Mouse (Mus musculus) stomach, embryonic 15.5 days (tissue): ENCODE results near the gene Gm12394. TPM values are rescaled to one million over a fixed set of nuclear protein-coding genes. Genes with fewer than 3 reads are reported as not detected.
"Not testable (repeated sequence)": the region's sequence is repeated elsewhere in the genome, so short reads cannot be mapped to it uniquely, and the experiment has no call there.

Experiments used
- ATAC-seq: fragments of 200-750 bp; cut with Nextera tagmentation; 2 replicates; pipeline ENCODE4 v1.8.0; 2017; ENCODE audit warnings: low read depth, moderate number of reproducible peaks, moderate TSS enrichment; ENCODE audit not compliant: insufficient read depth, low FRiP score
- H3K27ac ChIP-seq: fragments of 300-500 bp; sonication (generic); 2 replicates; pipeline ENCODE4 v1.5.1; 2015; ENCODE audit warnings: mild to moderate bottlenecking, inconsistent platforms
- H3K27me3 ChIP-seq: fragments of 300-500 bp; sonication (generic); replicated peaks from 2 replicates; pipeline ENCODE4 v1.6.1; 2015; ENCODE audit warnings: inconsistent platforms
- H3K36me3 ChIP-seq: fragments of 300-500 bp; sonication (generic); 2 replicates; pipeline ENCODE4 v1.6.1; 2015; ENCODE audit warnings: inconsistent platforms
- H3K4me1 ChIP-seq: fragments of 300-500 bp; sonication (generic); 2 replicates; pipeline ENCODE4 v1.6.1; 2015; ENCODE audit warnings: inconsistent platforms
- H3K4me2 ChIP-seq: fragments of 300-500 bp; sonication (generic); 2 replicates; pipeline ENCODE4 v1.6.1; 2015; ENCODE audit warnings: mild to moderate bottlenecking, inconsistent platforms
- H3K4me3 ChIP-seq: fragments of 300-500 bp; sonication (generic); replicated peaks from 2 replicates; pipeline ENCODE4 v1.5.1; 2015; ENCODE audit warnings: inconsistent platforms
- H3K9ac ChIP-seq: fragments of 300-500 bp; sonication (generic); 2 replicates; pipeline ENCODE4 v1.6.1; 2015; ENCODE audit warnings: inconsistent platforms
- H3K9me3 ChIP-seq: fragments of 300-500 bp; sonication (generic); 2 replicates; pipeline ENCODE4 v1.6.1; 2016; ENCODE audit warnings: inconsistent platforms
- WGBS: fragments of 180-500 bp; shearing (Covaris S2); methylation state at CpG from one replicate; pipeline ENCODE4 v1.1.7; 2015; 5-methylcytosine and 5-hydroxymethylcytosine counted together
- polyA plus RNA-seq: library from polyadenylated mRNA; unstranded; fragments of >200 nt; fragmentation: Nextera tagmentation; extraction: Ambion mirVana; gene quantifications from 2 replicates; pipeline ENCODE4 v1.2.1, GENCODE M21; 2015

Gm12394 gene
- polyA plus RNA-seq, result 0.12 TPM in 1 of 2 replicates, not detected in the other

- H3K27ac ChIP-seq, H3K9me3 ChIP-seq, ATAC-seq, H3K27me3 ChIP-seq, H3K9ac ChIP-seq, H3K4me2 ChIP-seq, H3K4me1 ChIP-seq, H3K4me3 ChIP-seq, H3K36me3 ChIP-seq: not testable (repeated sequence)
- WGBS, result 72% methylated on average over 1 of the region's 1 CpGs
Measured at GRCm38 (mm10) chr4:42856671-42857070, at the start of gene Gm12394. Gene Gm12394 (minus strand): TSS chr4:42856771.

- ATAC-seq, result no peak
- H3K4me1 ChIP-seq, result no peaks in the 10 kb centered on the region
- H3K4me3 ChIP-seq, result no peak overlapping the region
- H3K9ac ChIP-seq, result no peak overlapping the region
- no peaks in the 10 kb centered on the region for H3K36me3 ChIP-seq
- WGBS, result 80% methylated on average over 6 of the region's 6 CpGs
- H3K9me3 ChIP-seq, result no peaks in the 10 kb centered on the region
- no peak overlapping the region for H3K4me2 ChIP-seq
- no peak overlapping the region for H3K27ac ChIP-seq
- H3K27me3 ChIP-seq, result 0 out of 2 replicates have a peak, but pooled peaks cover 3% of the 10 kb centered on the region
Measured at GRCm38 (mm10) chr4:42904966-42905365, 48.4 kb upstream of the Gm12394 start.

- H3K27me3 ChIP-seq, result 0 out of 2 replicates have a peak, but pooled peaks cover 3% of the 10 kb centered on the region
- WGBS, result 88% methylated on average over 3 of the region's 3 CpGs
- H3K36me3 ChIP-seq, result no peaks in the 10 kb centered on the region
- no peaks in the 10 kb centered on the region for H3K9me3 ChIP-seq
- no peak overlapping the region for H3K4me2 ChIP-seq
- no peak for ATAC-seq
- H3K27ac ChIP-seq, result no peak overlapping the region
- no peak overlapping the region for H3K4me3 ChIP-seq
- no peak overlapping the region for H3K9ac ChIP-seq
- H3K4me1 ChIP-seq, result no peaks in the 10 kb centered on the region
Measured at GRCm38 (mm10) chr4:42904523-42904922, 48.0 kb upstream of the Gm12394 start.

- Histone ChIP-seq H3K9ac (no peak overlapping the region), H3K4me1 (no peaks in the 10 kb centered on the region), H3K27ac (no peak overlapping the region), H3K4me3 (no peak overlapping the region), H3K36me3 (no peaks in the 10 kb centered on the region), H3K9me3 (no peaks in the 10 kb centered on the region), H3K4me2 (no peak overlapping the region), H3K27me3 (0 out of 2 replicates have a peak, but pooled peaks cover 3% of the 10 kb centered on the region)
- no peak for ATAC-seq
- 19% methylated on average over 1 of the region's 1 CpGs for WGBS
Measured at GRCm38 (mm10) chr4:42903942-42904341, 47.4 kb upstream of the Gm12394 start.

- no peaks in the 10 kb centered on the region for H3K9me3 ChIP-seq
- H3K4me1 ChIP-seq, result no peaks in the 10 kb centered on the region
- ATAC-seq, result no peak
- H3K36me3 ChIP-seq, result no peaks in the 10 kb centered on the region
- H3K4me3 ChIP-seq, result no peak overlapping the region
- H3K9ac ChIP-seq, result no peak overlapping the region
- no peak overlapping the region for H3K27ac ChIP-seq
- 84% methylated on average over 5 of the region's 5 CpGs for WGBS
- 0 out of 2 replicates have a peak, but pooled peaks cover 3% of the 10 kb centered on the region for H3K27me3 ChIP-seq
- no peak overlapping the region for H3K4me2 ChIP-seq
Measured at GRCm38 (mm10) chr4:42902730-42903129, 46.2 kb upstream of the Gm12394 start.

GRCm38 (mm10) chr4:42902174-42902573 lies 45.6 kb upstream of the Gm12394 start:
- H3K4me2 ChIP-seq, result no peak overlapping the region
- no peak for ATAC-seq
- no peaks in the 10 kb centered on the region for H3K36me3 ChIP-seq
- 0 out of 2 replicates have a peak, but pooled peaks cover 3% of the 10 kb centered on the region for H3K27me3 ChIP-seq
- H3K4me3 ChIP-seq, result no peak overlapping the region
- no peak overlapping the region for H3K9ac ChIP-seq
- no peak overlapping the region for H3K27ac ChIP-seq
- H3K9me3 ChIP-seq, result no peaks in the 10 kb centered on the region
- H3K4me1 ChIP-seq, result no peaks in the 10 kb centered on the region
- 47% methylated on average over 9 of the region's 9 CpGs for WGBS

GRCm38 (mm10) chr4:42900878-42901277 lies 44.3 kb upstream of the Gm12394 start:
- H3K4me1 ChIP-seq, result no peaks in the 10 kb centered on the region
- no peak for ATAC-seq
- no peaks in the 10 kb centered on the region for H3K36me3 ChIP-seq
- no peak overlapping the region for H3K4me2 ChIP-seq
- H3K4me3 ChIP-seq, result no peak overlapping the region
- 65% methylated on average over 5 of the region's 5 CpGs for WGBS
- no peak overlapping the region for H3K9ac ChIP-seq
- no peak overlapping the region for H3K27ac ChIP-seq
- no peaks in the 10 kb centered on the region for H3K9me3 ChIP-seq
- H3K27me3 ChIP-seq, result 0 out of 2 replicates have a peak, but pooled peaks cover 3% of the 10 kb centered on the region

GRCm38 (mm10) chr4:42898914-42899313 lies 42.3 kb upstream of the Gm12394 start:
- H3K9me3 ChIP-seq, result no peaks in the 10 kb centered on the region
- no peak for ATAC-seq
- H3K27ac ChIP-seq, result no peak overlapping the region
- no peak overlapping the region for H3K4me2 ChIP-seq
- no peaks in the 10 kb centered on the region for H3K36me3 ChIP-seq
- H3K4me3 ChIP-seq, result no peak overlapping the region
- 0 out of 2 replicates have a peak, but pooled peaks cover 3% of the 10 kb centered on the region for H3K27me3 ChIP-seq
- no peak overlapping the region for H3K9ac ChIP-seq
- 37% methylated on average over 3 of the region's 3 CpGs for WGBS
- no peaks in the 10 kb centered on the region for H3K4me1 ChIP-seq

GRCm38 (mm10) chr4:42895118-42895517 lies 38.5 kb upstream of the Gm12394 start:
- no peaks in the 10 kb centered on the region for H3K4me1 ChIP-seq
- H3K36me3 ChIP-seq, result no peaks in the 10 kb centered on the region
- H3K27ac ChIP-seq, result no peak overlapping the region
- no peak overlapping the region for H3K4me2 ChIP-seq
- no peaks in the 10 kb centered on the region for H3K9me3 ChIP-seq
- no peak overlapping the region for H3K9ac ChIP-seq
- no peak for ATAC-seq
- no peaks in the 10 kb centered on the region for H3K27me3 ChIP-seq
- 71% methylated on average over 7 of the region's 7 CpGs for WGBS
- no peak overlapping the region for H3K4me3 ChIP-seq

GRCm38 (mm10) chr4:42891176-42891575 lies 34.6 kb upstream of the Gm12394 start:
- no peak overlapping the region for H3K9ac ChIP-seq
- no peak overlapping the region for H3K4me2 ChIP-seq
- WGBS, result 69% methylated on average over 7 of the region's 7 CpGs
- no peak overlapping the region for H3K27ac ChIP-seq
- no peaks in the 10 kb centered on the region for H3K4me1 ChIP-seq
- H3K36me3 ChIP-seq, result no peaks in the 10 kb centered on the region
- no peak overlapping the region for H3K4me3 ChIP-seq
- H3K9me3 ChIP-seq, result no peaks in the 10 kb centered on the region
- H3K27me3 ChIP-seq, result no peaks in the 10 kb centered on the region
- no peak for ATAC-seq

GRCm38 (mm10) chr4:42888806-42889205 lies 32.2 kb upstream of the Gm12394 start:
- Histone ChIP-seq H3K4me1 (no peaks in the 10 kb centered on the region), H3K27me3 (no peaks in the 10 kb centered on the region), H3K9me3 (no peaks in the 10 kb centered on the region), H3K4me2 (no peak overlapping the region), H3K27ac (no peak overlapping the region), H3K9ac (no peak overlapping the region), H3K36me3 (no peaks in the 10 kb centered on the region), H3K4me3 (no peak overlapping the region)
- no peak for ATAC-seq
- 92% methylated on average over 6 of the region's 6 CpGs for WGBS

GRCm38 (mm10) chr4:42886926-42887325 lies 30.4 kb upstream of the Gm12394 start:
- Histone ChIP-seq H3K4me3 (no peak overlapping the region), H3K4me1 (no peaks in the 10 kb centered on the region), H3K9me3 (no peaks in the 10 kb centered on the region), H3K4me2 (no peak overlapping the region), H3K27me3 (no peaks in the 10 kb centered on the region), H3K27ac (no peak overlapping the region), H3K9ac (no peak overlapping the region), H3K36me3 (no peaks in the 10 kb centered on the region)
- ATAC-seq, result no peak
- 89% methylated on average over 6 of the region's 6 CpGs for WGBS

- Histone ChIP-seq H3K4me1 (no peaks in the 10 kb centered on the region), H3K4me2 (no peak overlapping the region)
Measured at GRCm38 (mm10) chr4:42880677-42880948, 24.0 kb upstream of the Gm12394 start.

More at GRCm38 (mm10) chr4:42880677-42880948, 24.0 kb upstream of the Gm12394 start:
- no peaks in the 10 kb centered on the region for H3K36me3 ChIP-seq
- WGBS, result 37% methylated on average over 1 of the region's 1 CpGs
- H3K9ac ChIP-seq, result no peak overlapping the region
- no peak overlapping the region for H3K27ac ChIP-seq
- ATAC-seq, result no peak
- no peaks in the 10 kb centered on the region for H3K9me3 ChIP-seq
- no peaks in the 10 kb centered on the region for H3K27me3 ChIP-seq
- H3K4me3 ChIP-seq, result no peak overlapping the region
